Comparison of ENCODE assay signal across 8 mouse cellular contexts in the genomic region with DNA sequence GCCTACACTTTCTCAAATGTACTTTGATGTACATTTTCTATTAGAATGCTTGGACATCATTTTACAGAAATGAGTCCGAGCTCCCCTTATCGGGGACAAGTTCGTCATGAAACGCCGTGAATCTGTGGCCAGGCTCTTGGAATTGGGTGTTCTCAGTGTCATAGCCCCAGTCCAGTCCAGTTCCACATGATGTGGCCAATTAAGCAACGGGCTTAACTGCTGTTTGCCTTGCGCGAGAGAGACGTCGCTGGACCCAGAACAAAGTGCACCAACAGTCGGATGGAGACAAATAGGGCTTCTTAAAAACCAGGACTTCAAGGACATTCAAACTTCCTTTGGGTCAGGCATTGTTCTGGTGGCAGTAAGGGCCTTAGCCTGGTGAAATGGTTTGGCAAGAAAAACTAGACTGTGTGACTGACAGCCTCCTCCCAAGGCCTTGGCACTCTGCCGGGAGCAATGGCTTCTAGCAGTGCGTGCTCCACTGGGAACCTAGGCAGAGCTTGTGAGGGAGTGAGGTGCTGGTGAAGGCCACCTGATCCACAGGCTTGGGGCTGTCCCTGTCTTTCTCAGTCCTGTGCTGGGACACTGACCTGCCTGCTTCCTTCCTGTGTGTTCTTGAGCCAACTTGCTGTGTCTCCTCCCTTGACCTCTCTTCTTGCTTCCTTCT. TPM values are rescaled to one million over a fixed set of nuclear protein-coding genes. Genes with fewer than 3 reads are reported as not detected.
DNase-seq lines count a peak whose midpoint lies in the region; ATAC-seq and TF ChIP-seq lines count a peak whose summit lies in the region.

No protein-coding gene starts in this region.

- peak; percentile 19; the same call in 1 of the 2 replicates for TF ChIP-seq EP300 in liver, postnatal 0 days (IDR thresholded peaks at IDR 0.05; ENCODE audit: low read depth)

- no peaks in the 10 kb centered on the region for H3K27me3 ChIP-seq in liver, postnatal 0 days (ENCODE audit: insufficient read depth, low read length)

- ATAC-seq in liver, postnatal 0 days, result peak; percentile 74
- no peak for ATAC-seq in CD4-positive, CD25-positive, alpha-beta regulatory T cell, adult 4 months
- no peak for ATAC-seq in inflammation-experienced regulatory T-cells, adult 6 months

- no peak for TF ChIP-seq CTCF in liver, postnatal 0 days (IDR thresholded peaks at IDR 0.05; ENCODE audit: low read depth)

- 73% methylated on average over 13 of the region's 13 CpGs for WGBS in liver, postnatal 0 days (ENCODE audit: insufficient replicate concordance)

- peak; percentile 29 for DNase-seq in gastrocnemius, postnatal 14 days
- no peak for DNase-seq in gastrocnemius, adult 18-20 months (ENCODE audit: low spot score)
- peak; percentile 48 to 67 for DNase-seq in urinary bladder, postnatal 4 days (ENCODE audit: low spot score in 2 of 2)
- no peak for DNase-seq in urinary bladder, postnatal 10 days (ENCODE audit: low spot score)
- DNase-seq in liver, postnatal 0 days, result peak; percentile 52
- DNase-seq in spleen, postnatal 36 days (ENCODE audit: low spot score in 2 of 2), result no peak

- peak overlapping the region; percentile 77 for H3K27ac ChIP-seq in liver, postnatal 0 days (ENCODE audit: low read depth)

- no peak overlapping the region for H3K4me3 ChIP-seq in liver, postnatal 0 days (ENCODE audit: low read depth, low read length)

- H3K9ac ChIP-seq in liver, postnatal 0 days (replicated peaks), result no peak overlapping the region

- H3K4me1 ChIP-seq in liver, postnatal 0 days (ENCODE audit: insufficient read depth), result peaks cover 28% of the 10 kb centered on the region

- H3K4me2 ChIP-seq in liver, postnatal 0 days (ENCODE audit: low read depth, low read length), result no peak overlapping the region

- H3K36me3 ChIP-seq in liver, postnatal 0 days (replicated peaks; ENCODE audit: insufficient read depth, low read length), result no peaks in the 10 kb centered on the region

- intact Hi-C loops in gastrocnemius, postnatal 14 days (cut with DNase I; ENCODE audit: low total_unique reads), result loop anchor here (10.0 kb wide), 1 partner anchor 189 kb away; no protein-coding TSS in a partner anchor

- H3K9me3 ChIP-seq in liver, postnatal 0 days (ENCODE audit: low read length), result no peaks in the 10 kb centered on the region

RNA-seq across cellular contexts. Expression of gene Myo10, which starts 11.5 kb away (rescaled TPM):
- total RNA-seq in gastrocnemius, postnatal 14 days (2021), result 10 to 100 TPM; 48.2 to 50.7 TPM
- total RNA-seq in gastrocnemius, adult 18-20 months (2021), result 10 to 100 TPM; 49.7 to 59.3 TPM
- polyA plus RNA-seq in liver, postnatal 0 days (2015; fragmentation: Nextera tagmentation; extraction: Ambion mirVana), result 4.9 and 5.9 TPM in 2 replicates
- polyA plus RNA-seq in CD4-positive, CD25-positive, alpha-beta regulatory T cell, adult 4 months (2017; shearing (Covaris generic)), result under 1 TPM; 0.30 to 0.75 TPM
- under 1 TPM; 0.55 to 0.98 (median 0.91) TPM for polyA plus RNA-seq in inflammation-experienced regulatory T-cells, adult 6 months (2017; shearing (Covaris generic))

Comparison
In these comparisons a context has a peak if more than half of its experiments do, and no peak if none do; other contexts are left out.
1. DNase-seq: peak in gastrocnemius, postnatal 14 days (single experiment), urinary bladder, postnatal 4 days (2 of 2) and liver, postnatal 0 days (single experiment); none in gastrocnemius, adult 18-20 months (single experiment), urinary bladder, postnatal 10 days (single experiment) and spleen, postnatal 36 days (0 of 2).